Mouse (Mus musculus) hindbrain, embryonic 10.5 days (tissue): Measurements from ENCODE around the gene Lcmt1. TPM values are rescaled to one million over a fixed set of nuclear protein-coding genes. Genes with fewer than 3 reads are reported as not detected.

ENCODE experiments used
- DNase-seq: peaks from one replicate; pipeline ENCODE4 v3.0.0-alpha.2; 2017; ENCODE audit warnings: low spot score
- H3K27ac ChIP-seq: fragments of 300-500 bp; sonication (generic); 2 replicates; pipeline ENCODE4 v1.5.1; 2016; ENCODE audit warnings: mild to moderate bottlenecking, moderate library complexity
- H3K27me3 ChIP-seq: fragments of 300-500 bp; sonication (generic); 2 replicates; pipeline ENCODE4 v1.6.1; 2016; ENCODE audit warnings: mild to moderate bottlenecking; ENCODE audit not compliant: poor library complexity, insufficient read depth, severe bottlenecking
- H3K36me3 ChIP-seq: fragments of 300-500 bp; sonication (generic); 2 replicates; pipeline ENCODE4 v1.6.1; 2016; ENCODE audit warnings: mild to moderate bottlenecking, moderate library complexity
- H3K4me1 ChIP-seq: fragments of 300-500 bp; sonication (generic); replicated peaks from 2 replicates; pipeline ENCODE4 v1.6.1; 2016; ENCODE audit warnings: mild to moderate bottlenecking
- H3K4me3 ChIP-seq: fragments of 300-500 bp; sonication (generic); 2 replicates; pipeline ENCODE4 v1.5.1; 2016; ENCODE audit warnings: mild to moderate bottlenecking, moderate library complexity
- H3K9me3 ChIP-seq: fragments of 300-500 bp; sonication (generic); 2 replicates; pipeline ENCODE4 v1.6.1; 2016; ENCODE audit warnings: mild to moderate bottlenecking, moderate library complexity
- WGBS: fragments of 180-500 bp; shearing (Covaris S2); methylation state at CpG from one replicate; pipeline ENCODE4 v1.1.7; 2016; 5-methylcytosine and 5-hydroxymethylcytosine counted together
- polyA plus RNA-seq: library from polyadenylated mRNA; unstranded; fragments of >200 nt; fragmentation: Nextera tagmentation; extraction: Ambion mirVana; gene quantifications from 2 replicates; pipeline ENCODE4 v1.2.1, GENCODE M21; 2016

Lcmt1 gene
- polyA plus RNA-seq, 1 experiment from 2014 or later: 57.9 TPM

DNA sequence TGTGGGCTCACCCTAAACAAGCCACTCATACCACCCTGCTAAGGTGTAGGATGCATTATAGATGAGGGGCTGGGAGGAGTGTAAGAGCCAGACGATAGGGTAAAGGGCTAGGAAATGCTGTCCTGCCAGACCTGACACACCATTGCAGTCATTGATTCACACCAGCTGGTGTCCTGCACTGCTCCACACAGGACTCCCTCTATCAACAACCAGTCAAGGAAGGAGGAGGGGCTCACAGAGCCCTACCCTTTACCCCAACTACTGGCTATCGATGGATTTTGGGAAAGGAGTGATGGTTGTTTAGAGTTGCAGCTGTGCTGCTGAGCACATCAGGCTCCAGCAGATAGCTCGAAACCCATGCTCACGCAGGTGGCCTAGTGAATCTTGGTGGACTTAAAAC lies 47.2 kb downstream of the Lcmt1 start:
- H3K36me3 ChIP-seq: peaks cover 58% of the 10 kb centered on the region
- no peak for DNase-seq
- WGBS: 83% methylated on average over 4 of the region's 4 CpGs

DNA sequence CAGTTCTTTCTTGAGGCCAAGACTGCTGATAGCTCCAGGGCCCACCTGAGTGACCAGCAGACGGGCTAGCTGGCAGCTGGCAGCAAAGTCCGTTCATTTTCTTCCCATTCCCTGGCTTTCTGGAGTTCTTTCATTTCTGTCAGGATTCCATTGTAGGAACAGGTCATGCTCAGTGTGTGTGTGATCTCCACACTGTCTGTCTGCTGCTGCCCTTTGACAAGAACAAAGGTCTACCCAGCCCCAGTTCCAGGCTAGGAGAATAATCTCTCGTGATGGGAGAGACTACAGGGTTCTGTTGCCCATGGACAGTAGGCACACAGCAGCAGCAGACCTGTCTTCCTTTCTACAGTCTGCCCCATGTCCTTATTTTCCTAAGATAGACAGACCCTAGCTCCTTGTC lies 48.1 kb downstream of the Lcmt1 start:
- Histone ChIP-seq H3K27me3 (no peaks in the 10 kb centered on the region), H3K36me3 (peaks cover 58% of the 10 kb centered on the region), H3K27ac (no peak overlapping the region), H3K4me1 (no peaks in the 10 kb centered on the region), H3K4me3 (no peak overlapping the region), H3K9me3 (no peaks in the 10 kb centered on the region)
- 92% methylated on average over 3 of the region's 3 CpGs for WGBS
- DNase-seq: no peak

More for the DNA sequence above, 47.2 kb downstream of the Lcmt1 start:
- H3K27me3 ChIP-seq: no peaks in the 10 kb centered on the region
- no peaks in the 10 kb centered on the region for H3K9me3 ChIP-seq
- no peak overlapping the region for H3K4me3 ChIP-seq
- no peak overlapping the region for H3K27ac ChIP-seq
- H3K4me1 ChIP-seq: no peaks in the 10 kb centered on the region

DNA sequence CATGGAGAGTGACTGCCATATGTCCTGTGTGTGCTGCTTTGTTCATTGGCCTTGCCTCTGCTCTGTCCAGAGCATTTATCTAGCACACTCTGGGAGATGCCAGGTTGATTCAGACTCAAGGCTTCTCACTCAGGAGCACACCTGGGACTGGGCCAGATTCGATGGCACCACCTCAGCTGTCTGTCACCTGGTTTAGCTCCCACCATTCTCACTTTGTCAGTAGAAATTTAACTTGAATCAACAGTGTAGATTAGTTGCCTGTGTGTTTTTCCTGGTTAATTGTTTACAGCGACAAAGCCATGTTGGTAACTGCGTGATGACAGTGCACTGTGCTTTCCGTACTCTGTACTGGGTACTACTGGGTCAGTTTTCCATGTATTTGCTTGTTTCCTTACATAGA lies 50.4 kb downstream of the Lcmt1 start:
- 98% methylated on average over 4 of the region's 4 CpGs for WGBS
- Histone ChIP-seq H3K36me3 (peaks cover 73% of the 10 kb centered on the region), H3K9me3 (no peaks in the 10 kb centered on the region)

DNA sequence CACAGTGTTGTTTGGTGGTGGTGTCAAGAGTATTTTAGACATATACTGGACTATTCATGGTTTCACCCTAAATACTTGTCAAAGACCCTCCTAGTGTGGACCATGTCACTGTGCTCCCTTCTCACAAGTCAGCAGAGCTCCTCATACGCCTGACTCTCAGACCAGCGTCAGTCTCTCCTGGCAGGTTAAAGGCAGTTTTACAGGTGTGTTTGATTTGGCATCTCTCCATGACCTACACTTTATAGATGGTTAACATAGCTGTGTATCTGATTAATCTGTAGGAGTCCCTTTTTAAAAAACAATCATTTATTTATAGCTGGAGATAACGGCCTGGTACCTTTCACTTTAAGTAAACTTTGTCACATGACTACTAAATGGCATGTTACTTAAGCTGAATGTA lies 52.4 kb downstream of the Lcmt1 start:
- Histone ChIP-seq H3K9me3 (no peaks in the 10 kb centered on the region), H3K27ac (no peak overlapping the region), H3K4me1 (no peaks in the 10 kb centered on the region), H3K4me3 (no peak overlapping the region), H3K36me3 (peaks cover 84% of the 10 kb centered on the region), H3K27me3 (no peaks in the 10 kb centered on the region)
- DNase-seq: no peak
- WGBS: 95% methylated on average over 3 of the region's 3 CpGs

More for the DNA sequence above, 50.4 kb downstream of the Lcmt1 start:
- Histone ChIP-seq H3K4me1 (no peaks in the 10 kb centered on the region), H3K27me3 (no peaks in the 10 kb centered on the region), H3K4me3 (no peak overlapping the region), H3K27ac (no peak overlapping the region)
- no peak for DNase-seq

DNA sequence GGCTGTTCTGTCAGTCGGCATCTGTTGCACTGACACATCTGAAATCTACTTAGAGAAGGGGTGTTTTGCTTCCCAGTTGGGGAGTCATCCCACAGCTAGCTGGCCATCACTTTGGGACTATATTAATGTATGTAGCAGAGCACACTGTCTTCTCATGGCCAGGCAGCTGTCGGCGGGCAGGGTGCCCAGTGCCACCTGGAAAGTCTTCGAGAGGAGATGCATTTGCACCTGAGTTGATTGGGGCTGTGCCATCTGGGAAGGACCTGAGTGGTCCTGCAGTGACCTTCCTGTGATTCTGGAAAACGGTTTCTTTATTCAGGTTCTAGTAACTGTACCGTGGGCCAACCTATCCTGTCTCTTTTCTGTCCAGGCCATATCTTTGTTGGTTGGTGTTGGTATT lies 54.7 kb downstream of the Lcmt1 start:
- no peaks in the 10 kb centered on the region for H3K4me1 ChIP-seq
- H3K9me3 ChIP-seq: no peaks in the 10 kb centered on the region
- no peaks in the 10 kb centered on the region for H3K27me3 ChIP-seq
- no peak overlapping the region for H3K4me3 ChIP-seq
- peaks cover 81% of the 10 kb centered on the region for H3K36me3 ChIP-seq
- no peak overlapping the region for H3K27ac ChIP-seq
- no peak for DNase-seq
- 91% methylated on average over 6 of the region's 6 CpGs for WGBS

DNA sequence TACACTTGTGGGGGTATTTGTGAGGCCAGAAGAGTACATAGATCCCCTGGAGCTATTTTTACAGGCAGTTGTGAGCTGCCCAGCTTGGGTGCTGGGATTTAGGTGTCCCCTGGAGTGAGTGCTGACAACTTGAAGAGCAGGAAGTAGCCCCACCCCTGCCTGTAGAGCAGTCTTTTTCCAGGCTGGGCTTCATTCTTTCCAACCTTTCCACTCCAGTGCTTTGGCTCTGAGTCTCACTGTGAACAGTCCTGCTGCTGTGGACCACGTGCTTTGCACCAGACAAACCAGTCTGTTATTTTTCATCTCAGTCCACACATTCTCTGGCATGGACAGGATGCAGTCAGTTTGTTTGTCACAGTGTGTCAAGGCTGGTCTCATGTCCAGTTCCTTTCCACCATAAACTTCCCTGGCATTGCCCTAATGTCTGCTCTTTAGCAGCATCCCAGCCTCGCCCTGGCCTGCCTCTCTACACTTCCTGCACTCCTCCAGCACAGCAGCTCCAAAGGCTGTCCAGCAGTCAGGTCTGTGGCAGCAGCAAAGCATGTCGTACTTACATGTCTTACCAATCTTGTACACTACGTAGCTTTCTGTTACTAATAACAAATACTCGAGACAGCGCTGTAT lies 55.7 kb downstream of the Lcmt1 start:
- H3K9me3 ChIP-seq: no peaks in the 10 kb centered on the region
- peaks cover 82% of the 10 kb centered on the region for H3K36me3 ChIP-seq
- 85% methylated on average over 6 of the region's 6 CpGs for WGBS
- H3K4me1 ChIP-seq: no peaks in the 10 kb centered on the region
- H3K4me3 ChIP-seq: no peak overlapping the region
- H3K27ac ChIP-seq: no peak overlapping the region
- no peaks in the 10 kb centered on the region for H3K27me3 ChIP-seq
- no peak for DNase-seq

DNA sequence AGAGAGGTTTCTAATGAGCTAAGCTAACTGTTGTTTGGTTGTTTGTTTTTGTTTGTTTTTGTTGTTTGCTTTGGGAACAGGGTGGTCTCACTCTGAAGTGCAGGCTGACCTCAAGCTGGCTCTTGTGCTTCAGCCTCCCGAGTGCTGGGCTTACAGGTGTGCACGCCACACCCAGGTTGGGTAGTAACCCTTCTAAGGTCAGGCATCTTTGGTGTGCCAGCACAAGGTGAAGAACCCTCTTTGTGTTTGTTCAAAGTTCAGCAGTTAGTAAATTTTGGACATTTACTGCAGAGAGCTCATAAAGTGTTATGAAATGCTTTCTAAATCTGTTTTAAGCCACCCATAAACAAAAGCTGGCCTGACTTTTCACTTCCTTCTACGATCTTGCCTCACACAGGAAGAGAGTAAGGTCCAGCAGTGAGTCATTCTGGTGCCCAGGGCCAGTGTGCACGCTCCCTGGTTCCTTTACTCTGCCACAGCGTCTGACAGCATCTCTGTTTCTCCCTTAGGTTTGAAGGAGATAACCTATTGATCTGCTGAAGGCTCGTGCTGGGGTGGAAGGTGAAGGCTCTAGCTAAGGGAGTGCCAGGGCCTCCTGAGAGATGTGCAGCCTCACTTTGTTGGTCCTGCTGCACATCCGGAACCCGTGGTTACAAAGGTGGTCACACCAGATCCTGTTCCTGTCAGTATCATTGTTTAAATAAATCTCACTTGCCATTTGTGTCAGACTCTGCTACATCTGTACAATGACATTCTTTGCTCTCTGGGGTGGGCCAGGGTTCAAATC lies 60.2 kb downstream of the Lcmt1 start:
- WGBS: 85% methylated on average over 8 of the region's 8 CpGs
- peaks cover 4% of the 10 kb centered on the region; the same call in 1 of the 2 replicates for H3K9me3 ChIP-seq
- no peaks in the 10 kb centered on the region for H3K27me3 ChIP-seq
- DNase-seq: no peak
- H3K4me3 ChIP-seq: no peak overlapping the region
- no peaks in the 10 kb centered on the region for H3K4me1 ChIP-seq
- peaks cover 60% of the 10 kb centered on the region for H3K36me3 ChIP-seq
- no peak overlapping the region for H3K27ac ChIP-seq

DNA sequence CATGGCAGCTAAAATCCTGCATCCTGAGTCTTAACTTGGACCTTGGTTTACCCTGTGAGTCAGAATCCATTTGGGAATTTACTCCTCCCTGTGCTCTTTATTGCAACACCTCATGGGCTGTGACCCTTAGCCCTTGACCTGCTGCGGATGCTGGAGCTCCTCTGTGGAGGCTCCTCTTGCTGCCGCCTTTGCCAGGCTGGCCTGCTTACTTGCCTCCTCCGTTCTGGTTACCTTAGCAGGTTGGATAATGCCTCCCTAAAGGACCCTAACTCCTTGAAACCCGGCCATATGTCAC lies 60.8 kb downstream of the Lcmt1 start:
- peaks cover 54% of the 10 kb centered on the region for H3K36me3 ChIP-seq

DNA sequence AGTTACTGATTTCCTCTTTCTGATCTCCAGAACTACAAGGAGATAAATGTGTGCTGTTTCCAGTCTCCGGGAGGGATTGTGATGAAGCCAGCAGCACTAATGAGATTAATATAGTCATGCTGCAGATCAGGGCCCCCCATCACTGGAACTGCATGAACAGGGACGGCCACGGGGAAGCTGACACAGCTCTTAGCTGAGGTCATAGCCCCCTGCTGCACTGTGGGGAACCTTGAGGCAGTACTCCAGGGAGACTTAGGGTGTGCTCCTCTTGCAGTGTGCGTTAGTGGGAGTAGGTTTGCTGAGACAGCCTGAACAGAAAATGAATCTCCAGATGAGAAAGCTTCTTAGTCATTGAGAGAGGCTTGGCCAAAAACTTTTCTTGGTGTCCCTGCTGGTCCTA lies 61.6 kb downstream of the Lcmt1 start:
- no peak overlapping the region for H3K4me3 ChIP-seq
- no peak for DNase-seq
- no peak overlapping the region for H3K27ac ChIP-seq
- peaks cover 47% of the 10 kb centered on the region for H3K36me3 ChIP-seq
- WGBS: 85% methylated on average over 4 of the region's 4 CpGs
- H3K27me3 ChIP-seq: no peaks in the 10 kb centered on the region
- H3K4me1 ChIP-seq: no peaks in the 10 kb centered on the region
- peaks cover 4% of the 10 kb centered on the region; the same call in 1 of the 2 replicates for H3K9me3 ChIP-seq

More for the DNA sequence above, 60.8 kb downstream of the Lcmt1 start:
- H3K27me3 ChIP-seq: no peaks in the 10 kb centered on the region
- no peak overlapping the region for H3K4me3 ChIP-seq
- H3K27ac ChIP-seq: no peak overlapping the region
- peaks cover 4% of the 10 kb centered on the region; the same call in 1 of the 2 replicates for H3K9me3 ChIP-seq
- H3K4me1 ChIP-seq: no peaks in the 10 kb centered on the region
- 86% methylated on average over 4 of the region's 4 CpGs for WGBS
- no peak for DNase-seq

DNA sequence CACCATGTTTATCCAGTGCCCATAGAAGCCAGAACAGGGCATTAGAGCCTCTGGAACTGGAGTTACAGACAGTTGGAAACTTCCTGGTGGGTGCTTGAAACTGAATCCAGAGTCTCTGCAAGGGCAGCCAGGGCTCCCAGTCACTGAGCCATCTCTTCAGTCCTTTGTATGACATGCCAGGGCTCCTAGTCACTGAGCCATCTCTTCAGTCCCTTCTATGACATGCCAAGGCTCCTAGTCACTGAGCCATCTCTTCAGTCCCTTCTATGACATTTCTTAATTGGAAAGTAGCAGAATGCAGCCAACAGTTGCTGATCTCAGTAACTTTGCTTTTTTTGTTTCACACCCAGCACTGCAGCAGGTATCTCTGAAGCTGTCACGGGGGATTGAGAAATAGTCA lies 72.5 kb downstream of the Lcmt1 start:
- Histone ChIP-seq H3K4me3 (no peak overlapping the region), H3K9me3 (peaks cover 8% of the 10 kb centered on the region; the same call in 1 of the 2 replicates), H3K27me3 (no peaks in the 10 kb centered on the region), H3K27ac (no peak overlapping the region), H3K36me3 (no peaks in the 10 kb centered on the region), H3K4me1 (no peaks in the 10 kb centered on the region)
- WGBS: 72% methylated on average over 1 of the region's 1 CpGs
- no peak for DNase-seq

DNA sequence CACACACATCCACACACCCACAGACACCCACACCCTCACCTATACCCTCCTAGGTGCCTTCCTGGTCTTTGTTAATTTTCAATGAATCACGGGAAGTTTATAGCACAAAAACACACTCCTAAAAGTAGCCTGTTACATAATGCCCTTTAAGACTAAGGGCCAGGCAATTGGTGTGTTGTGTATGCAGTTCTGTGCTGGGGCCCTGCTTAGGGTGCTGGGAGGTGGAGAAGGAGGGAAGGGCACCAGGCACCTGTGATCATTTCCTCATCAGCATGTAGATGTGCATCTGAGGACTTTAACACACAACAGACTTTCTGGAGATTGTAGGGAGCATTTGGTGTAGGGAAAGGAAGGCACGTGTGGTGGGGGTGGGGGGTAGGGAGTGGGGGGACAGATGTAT lies 79.2 kb downstream of the Lcmt1 start:
- H3K27ac ChIP-seq: no peak overlapping the region
- 91% methylated on average over 2 of the region's 2 CpGs for WGBS
- H3K4me3 ChIP-seq: no peak overlapping the region
- no peak for DNase-seq
- H3K9me3 ChIP-seq: no peaks in the 10 kb centered on the region
- H3K36me3 ChIP-seq: no peaks in the 10 kb centered on the region
- H3K4me1 ChIP-seq: no peaks in the 10 kb centered on the region
- no peaks in the 10 kb centered on the region for H3K27me3 ChIP-seq

DNA sequence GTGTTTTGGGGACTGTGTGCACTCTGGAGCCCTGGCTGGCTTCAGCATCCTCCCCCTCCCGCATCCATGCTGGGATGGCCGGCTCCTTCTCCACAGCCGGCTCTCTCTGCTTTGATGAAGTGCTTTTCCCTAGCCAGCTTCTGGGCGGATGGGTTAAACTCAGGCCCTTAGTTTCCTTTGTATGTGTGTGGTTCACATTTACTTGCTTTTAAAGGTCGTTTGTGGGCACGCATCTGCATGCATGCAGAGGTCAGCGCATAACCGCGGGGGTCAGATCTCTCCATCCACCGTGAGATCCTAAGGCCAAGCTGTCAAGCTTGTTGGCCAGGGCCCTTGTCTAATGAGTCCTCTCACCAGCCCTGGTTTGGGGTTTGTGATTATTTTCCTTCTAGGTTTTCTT lies 80.1 kb downstream of the Lcmt1 start:
- WGBS: 59% methylated on average over 10 of the region's 10 CpGs
- DNase-seq: no peak
- Histone ChIP-seq H3K27ac (no peak overlapping the region), H3K4me1 (no peaks in the 10 kb centered on the region), H3K9me3 (no peaks in the 10 kb centered on the region), H3K36me3 (no peaks in the 10 kb centered on the region), H3K27me3 (no peaks in the 10 kb centered on the region), H3K4me3 (no peak overlapping the region)

DNA sequence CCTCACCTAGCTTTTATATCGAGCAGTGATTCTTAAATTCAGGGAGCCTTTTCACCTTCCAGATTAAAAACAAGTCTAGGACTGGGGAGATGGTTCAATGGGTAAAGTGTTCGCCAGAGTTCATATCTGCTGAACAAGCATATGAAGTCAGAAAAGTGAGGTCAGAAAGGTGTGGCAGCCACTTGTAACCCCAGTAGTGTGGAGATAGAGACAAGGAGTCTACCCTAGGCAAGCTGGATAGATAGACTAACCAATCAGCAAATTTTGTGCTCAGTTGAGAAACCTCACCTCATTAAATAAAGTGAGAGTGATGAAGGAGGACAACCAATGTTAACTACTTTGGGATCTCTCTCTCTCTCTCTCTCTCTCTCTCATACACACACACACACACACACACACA lies 80.9 kb downstream of the Lcmt1 start:
- DNase-seq: no peak
- no peak overlapping the region for H3K4me3 ChIP-seq
- H3K36me3 ChIP-seq: no peaks in the 10 kb centered on the region
- WGBS: 95% methylated on average over 2 of the region's 2 CpGs
- no peak overlapping the region for H3K27ac ChIP-seq
- H3K9me3 ChIP-seq: no peaks in the 10 kb centered on the region
- no peaks in the 10 kb centered on the region for H3K4me1 ChIP-seq
- H3K27me3 ChIP-seq: no peaks in the 10 kb centered on the region
